Mouse (Mus musculus): ENCODE measurements around the gene Ppil4.
A peak's percentile ranks its signal among the peaks of the same experiment; 100 is the strongest.

The Ppil4 gene

DNA sequence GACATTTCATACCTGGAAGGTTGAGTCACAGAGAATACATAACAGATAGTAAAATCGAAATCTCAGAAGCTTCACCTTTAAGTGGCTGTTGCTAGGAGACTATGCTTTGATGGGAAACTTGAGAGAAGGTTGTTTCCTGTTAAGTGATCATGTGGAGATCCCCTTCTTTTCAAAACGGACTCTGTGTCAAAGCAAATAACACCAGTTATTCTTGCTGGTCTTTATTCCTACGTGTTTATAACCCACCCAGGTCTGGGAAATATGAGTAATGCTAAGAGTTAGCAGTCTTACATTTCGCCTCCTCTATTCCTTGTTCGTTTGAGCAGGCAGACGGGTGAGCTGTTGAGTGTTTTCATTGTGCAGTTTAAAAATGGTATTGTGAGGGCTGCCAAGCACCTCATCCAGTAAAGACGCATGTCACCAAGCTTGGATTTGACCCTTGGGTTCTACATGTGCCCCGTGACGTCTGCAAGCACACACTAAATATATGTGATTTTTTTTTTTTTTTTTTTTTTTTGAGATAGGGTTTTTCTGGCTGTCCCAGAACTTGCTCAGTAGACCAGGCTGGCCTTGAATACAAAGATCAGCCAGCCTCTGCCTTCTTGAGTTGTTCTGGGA, 32.1 kb downstream of the Ppil4 start:
- no peak for DNase-seq (ENCODE audit: low spot score)

DNA sequence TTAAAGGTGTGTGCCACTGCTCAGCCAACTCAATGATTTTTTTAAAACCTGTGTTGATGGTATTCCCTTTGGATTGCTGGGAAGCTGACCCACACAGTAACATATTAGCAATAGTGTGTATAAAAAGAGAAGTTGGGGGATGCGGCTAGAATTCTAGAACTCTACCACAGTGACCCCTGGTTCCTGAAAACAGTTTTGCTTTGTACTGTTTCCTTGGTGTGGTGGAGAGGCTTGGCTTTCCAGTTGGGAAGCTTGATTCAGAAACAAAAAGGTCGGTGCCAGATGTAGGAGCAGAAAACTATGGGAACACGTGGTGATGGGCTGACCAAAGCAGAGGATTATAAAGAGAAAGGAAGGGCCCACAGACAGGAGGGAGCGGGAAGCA, 32.6 kb downstream of the Ppil4 start:
- DNase-seq (ENCODE audit: low spot score) = no peak

DNA sequence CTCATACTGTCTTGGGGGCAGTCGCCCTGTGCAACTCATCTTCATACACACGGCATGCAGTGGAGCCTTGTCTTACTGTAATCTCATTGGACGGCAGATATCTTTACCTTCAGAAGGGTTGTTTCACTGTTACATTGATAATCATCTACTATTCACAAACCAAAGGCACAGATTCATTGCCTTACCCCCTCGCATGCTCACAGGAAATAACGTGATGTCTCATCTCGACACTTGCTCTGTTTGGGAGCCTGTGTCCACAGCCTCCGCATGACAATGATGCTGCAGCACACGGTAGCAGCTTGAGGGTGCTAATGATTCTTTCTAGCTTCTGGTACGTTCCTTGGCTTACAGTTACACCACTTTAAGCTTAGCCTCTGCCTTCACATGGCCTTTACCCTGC, 33.4 kb downstream of the Ppil4 start:
- DNase-seq (ENCODE audit: low spot score) = no peak

DNA sequence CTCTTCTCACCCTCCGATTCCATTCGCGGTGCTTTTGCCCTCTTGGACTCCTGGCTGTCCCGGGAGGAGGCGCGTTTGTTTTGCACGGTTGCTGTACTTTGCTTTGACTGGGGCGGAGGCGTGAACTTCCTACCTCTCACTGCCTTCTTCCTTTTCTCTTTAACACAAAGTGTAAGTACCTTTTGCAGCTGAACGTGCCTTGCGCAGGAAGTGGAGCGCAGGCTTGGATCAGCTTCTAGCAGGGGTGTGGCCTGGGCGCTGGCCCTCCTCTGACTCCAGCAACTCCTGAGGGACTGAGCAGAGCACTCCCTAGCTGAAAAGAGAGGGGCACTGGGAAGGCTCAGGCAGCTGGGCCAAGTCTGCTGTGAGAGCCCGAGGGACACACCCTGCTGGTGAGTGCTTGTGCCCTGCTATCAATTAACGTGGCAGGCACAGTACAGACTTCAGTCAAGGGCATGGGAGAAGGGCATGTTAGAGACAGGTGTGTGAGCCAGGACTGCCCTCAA, 39.5 kb downstream of the Ppil4 start, which contains the start of gene Zc3h12d:
TSS of gene Zc3h12d (plus strand) at position 300 of the 506 bp plus-strand sequence.
- DNase-seq (ENCODE audit: low spot score) = no peak

DNA sequence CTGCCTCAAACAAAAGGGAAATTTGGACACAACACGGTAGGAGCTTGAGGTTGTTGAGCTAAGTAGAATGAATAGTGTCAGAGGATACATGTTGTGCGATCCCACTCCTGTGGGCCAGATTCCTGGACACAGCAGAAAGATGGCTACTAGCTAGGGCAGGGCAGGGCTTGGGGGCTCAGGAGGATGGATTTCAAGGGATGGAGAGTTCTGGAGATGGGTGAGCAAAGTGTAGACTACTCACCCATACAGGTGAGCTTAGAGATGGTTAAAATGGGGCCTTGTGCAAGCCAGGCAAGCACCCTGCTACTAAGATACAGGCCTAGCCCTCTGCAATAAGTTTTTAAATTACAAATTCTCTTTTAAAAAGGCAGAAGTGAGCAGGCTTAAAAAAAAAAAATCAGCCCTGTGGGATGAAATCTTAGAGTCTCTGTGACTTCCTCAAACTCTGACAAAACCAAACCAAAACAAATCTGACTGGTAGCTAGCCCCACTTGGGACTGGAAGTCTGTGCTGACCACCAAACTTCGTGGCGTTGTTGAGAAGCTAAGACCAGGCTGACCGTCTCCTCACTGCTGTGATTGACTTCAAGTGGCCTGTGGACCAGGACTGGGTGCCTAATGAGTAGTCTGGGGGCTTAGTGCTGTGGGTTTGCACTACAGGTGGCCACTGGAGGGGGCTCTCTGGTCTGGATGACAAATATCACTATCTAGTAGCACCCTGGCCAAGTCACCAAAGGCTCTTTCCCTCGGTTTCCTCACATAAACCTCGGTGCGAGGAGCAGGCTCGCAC, 40.9 kb downstream of the Ppil4 start:
- no peak for DNase-seq (ENCODE audit: low spot score)

DNA sequence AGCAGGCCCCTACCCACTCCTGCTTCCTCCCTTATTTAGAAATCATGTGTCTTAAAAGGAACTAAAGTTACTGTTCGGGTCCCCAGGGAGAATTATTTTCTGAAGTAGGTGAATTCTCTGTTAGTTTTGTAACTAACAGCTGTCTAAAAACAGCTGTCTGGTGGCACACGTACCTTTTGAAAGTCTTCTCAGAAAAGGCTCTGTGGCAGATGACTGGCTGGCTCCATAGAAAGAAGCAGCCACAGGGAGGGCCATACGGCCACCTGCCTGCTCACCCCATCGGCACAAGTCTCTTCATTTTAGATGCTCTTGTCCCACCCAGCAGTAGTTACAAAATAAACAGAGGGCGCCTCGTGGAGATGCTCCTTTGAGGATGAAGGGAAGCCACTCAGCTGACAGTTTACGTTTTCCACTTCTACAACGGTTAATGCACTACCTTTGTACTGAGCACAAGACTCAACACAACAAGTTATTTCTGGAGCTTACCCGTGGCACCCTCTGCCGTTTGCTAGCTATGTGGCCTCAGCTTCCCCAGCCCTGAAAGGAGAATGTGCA, 42.1 kb downstream of the Ppil4 start:
- no peak for DNase-seq (ENCODE audit: low spot score)

DNA sequence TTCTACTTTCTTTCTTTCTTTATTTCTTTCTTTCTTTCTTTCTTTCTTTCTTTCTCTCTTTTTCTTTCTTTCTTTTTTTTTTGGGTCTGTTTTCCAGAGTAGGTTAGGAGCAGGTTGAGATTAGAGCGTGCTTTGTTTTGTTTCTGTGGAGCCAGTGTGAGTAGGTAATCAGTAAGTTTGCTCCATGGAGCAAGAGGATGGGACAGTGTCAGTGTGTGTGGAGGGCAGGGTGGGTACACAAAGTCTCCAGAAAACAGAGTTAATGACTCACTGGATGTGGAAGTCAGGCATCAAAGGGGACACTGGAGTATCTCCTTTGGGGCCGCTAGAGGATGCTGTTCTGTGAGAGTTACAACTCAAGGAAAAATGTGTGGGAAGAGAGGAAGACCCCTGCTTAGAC, 44.2 kb downstream of the Ppil4 start:
- DNase-seq (ENCODE audit: low spot score) = no peak

DNA sequence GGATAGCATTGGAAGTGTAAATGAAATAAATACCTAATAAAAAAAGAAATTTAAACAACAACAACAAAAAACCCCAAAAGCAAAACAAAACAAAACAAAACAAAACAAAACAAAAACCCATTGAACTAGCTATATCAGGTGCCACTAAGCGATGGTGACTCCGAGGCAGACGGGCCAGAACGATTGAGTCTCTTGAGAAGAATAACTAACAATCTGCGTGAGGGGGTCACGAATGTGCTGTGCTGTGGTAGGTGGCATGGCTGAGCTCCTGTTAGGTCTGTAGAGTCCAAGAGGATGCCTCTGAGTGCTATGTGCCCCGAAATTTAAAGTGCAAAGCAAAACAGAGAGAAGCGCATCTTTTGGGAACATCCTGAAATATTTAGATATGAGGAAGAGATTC, 44.8 kb downstream of the Ppil4 start:
- no peak for DNase-seq (ENCODE audit: low spot score)

DNA sequence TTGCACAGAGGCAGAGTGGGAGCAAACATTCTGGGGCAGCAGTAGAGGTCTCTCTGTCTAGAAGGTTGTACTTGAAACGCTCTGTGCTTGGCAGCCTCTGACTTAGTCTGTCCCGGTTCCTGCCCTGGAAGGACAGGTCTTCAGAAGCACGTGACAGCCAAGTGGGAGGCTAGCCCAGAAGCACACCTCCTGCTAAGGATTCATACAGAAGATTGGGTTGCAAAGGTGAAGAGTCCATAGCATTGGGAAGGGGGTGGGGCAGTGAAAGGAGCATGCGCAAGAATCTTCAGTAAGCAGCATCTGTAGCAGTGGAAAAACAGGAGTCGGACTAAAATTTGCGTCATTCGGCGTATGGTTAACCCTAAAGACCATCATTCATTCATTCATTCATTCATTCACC, 45.3 kb downstream of the Ppil4 start:
- DNase-seq (ENCODE audit: low spot score) = no peak

DNA sequence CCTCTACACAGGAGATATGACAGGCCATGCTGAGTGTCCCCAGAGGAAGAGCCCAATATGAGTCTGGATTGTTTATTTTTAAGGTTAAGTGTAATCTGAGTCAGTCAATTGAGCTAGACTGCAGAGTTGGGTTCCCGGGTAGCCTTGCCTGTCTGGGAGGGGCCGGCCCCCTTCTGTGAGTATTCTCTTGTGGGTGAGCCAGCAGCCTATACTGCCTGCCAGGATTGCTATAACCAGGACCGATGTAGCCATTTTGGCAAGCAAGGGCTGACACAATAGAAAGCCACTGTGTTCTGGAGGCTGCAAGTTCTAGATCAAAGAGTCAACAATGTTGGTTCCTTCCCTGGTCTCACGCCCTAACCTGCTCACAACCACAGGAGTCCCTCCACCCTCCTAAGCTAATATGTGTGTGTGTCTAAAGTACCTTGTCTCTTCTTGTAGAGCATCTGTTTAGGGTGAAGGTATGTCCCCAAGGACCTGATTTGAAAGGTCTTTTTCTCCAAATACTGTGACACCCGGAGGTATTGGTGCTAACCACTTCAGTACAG, 46.3 kb downstream of the Ppil4 start:
- no peak for DNase-seq (ENCODE audit: low spot score)

DNA sequence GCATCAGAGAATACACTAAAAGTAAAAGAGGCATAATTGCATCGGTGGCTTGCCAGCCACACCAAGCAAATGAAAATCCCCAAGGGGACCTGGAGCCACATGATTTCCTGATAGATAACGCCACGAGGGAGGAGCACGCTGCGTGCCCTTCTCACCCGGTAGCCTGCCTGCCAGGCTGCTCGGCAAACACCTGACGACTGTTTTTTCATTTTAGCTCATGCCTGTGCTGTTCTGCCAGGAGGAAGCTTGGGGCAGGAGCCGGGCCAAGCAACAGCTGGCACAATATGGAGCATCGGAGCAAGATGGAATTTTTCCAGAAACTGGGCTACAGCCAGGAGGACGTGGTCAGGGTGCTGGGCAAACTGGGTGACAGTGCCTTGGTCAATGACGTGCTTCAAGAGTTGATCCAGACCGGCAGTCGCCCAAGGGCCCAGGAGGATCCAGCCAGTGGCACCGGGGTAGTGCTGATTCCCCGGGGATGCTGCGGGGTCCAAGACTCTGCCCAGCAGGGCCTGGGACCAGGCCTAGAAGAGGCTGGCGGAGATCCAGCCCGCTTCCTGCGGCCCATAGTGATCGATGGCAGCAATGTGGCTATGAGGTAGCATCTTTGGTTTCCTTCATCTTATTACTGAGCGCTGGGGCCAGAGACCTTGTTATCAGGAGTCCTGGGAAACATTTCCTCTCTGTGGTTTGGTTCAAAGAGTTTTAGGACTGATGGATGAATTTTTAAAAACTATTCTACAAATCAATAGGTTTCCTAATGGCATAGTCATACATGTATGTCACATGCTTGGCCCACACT, 47.1 kb downstream of the Ppil4 start:
- DNase-seq (ENCODE audit: low spot score) = peak; percentile 76

DNA sequence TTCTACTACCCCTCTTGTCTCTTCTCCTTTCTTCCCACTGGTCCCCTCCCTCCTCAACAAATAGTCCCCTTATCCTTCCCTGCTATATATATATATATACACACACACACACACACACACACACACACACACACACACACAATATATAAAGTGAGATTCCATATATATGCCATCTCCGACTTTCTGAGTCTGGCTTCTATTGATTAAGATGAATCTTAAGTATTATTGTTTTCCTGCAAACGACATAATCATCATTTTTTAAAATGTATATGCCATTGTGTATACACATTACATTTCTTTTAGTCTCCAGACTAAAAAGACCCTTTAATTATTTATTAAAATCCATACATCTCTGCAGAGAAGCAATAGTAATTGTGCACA, 47.7 kb downstream of the Ppil4 start:
- DNase-seq (ENCODE audit: low spot score) = no peak

DNA sequence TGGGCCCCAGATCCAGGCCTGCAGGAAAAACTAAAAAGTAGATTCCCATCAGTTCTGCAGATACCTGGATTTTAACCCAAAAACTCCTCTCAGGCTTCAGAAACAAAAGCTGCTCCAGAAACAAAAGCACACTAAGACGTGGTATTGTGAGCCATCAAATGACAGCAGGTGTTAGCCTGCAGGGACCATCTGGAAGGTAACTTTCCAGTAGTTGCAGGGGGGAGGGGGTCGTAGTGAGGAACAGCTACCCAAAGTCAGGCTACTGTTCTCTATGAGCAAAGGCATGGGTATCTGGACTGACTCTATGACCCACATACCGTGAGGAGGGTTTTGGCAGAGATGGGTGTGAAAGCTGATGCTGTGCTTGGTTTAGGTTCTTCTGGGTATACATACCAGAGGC, 48.1 kb downstream of the Ppil4 start:
- DNase-seq (ENCODE audit: low spot score) = peak; percentile 16

DNA sequence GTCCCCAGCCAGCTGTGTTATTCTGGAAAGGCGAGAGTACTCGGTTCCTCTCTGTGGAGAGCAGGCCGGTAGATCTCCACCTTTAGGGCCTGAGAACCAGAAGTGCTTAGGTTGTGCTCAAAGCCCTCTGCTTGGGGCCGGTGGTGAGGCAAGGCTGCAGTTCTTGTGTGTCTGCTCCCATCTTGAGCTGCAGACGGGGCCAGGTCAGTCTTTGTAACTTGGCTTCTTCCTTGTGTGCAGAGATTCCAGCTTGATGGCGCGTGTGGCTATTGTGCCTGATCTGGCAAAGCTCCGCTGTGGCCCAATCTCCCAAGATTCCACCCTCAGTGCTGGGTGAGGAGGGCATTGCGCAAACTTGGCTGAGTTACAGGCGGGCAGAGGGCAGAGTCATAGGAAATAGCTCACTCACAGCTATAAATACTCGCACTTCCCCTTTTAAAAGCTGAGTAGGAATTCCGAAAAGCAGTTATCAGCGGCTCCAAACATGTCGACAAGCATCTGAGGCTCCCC, 48.9 kb downstream of the Ppil4 start:
- DNase-seq (ENCODE audit: low spot score) = peak; percentile 92

DNA sequence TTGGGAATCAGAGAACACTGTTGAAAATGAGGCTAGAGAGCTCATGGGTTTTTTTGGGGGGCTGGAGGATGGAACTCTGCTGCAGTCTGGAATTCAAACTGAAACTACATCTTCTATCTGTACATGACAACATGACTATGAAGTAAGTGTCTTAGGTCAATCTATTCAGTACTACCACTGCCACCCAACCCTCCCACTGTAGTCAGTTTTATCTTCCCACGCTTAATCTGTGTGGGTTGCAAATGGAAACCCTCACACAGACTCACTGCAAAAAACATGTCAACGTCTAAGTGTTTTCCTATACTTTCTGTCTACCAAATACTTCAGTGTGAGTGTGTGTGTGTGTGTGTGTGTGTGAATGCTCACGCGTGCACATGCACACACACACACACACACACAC, 50.5 kb downstream of the Ppil4 start:
- no peak for DNase-seq (ENCODE audit: low spot score)

DNA sequence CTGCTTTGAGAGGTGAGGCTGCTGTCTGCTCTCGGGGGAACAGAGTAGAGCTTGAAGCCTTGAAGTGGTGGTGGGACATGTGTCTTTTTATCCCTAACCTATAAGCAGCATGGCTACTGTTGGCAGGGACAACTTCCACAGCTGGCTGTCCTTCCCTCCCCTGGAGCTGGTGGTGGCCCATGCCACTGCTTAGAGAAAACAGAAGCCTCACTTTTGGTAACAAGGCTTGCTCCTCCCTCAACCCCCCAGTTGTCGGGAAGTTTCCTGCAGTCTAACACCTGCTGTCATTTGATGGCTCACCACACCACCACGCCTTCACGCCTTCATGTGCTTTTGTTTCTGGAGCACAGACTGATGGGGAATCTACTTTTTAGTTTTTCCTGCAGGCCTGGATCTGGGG, 51.5 kb downstream of the Ppil4 start:
- no peak for DNase-seq (ENCODE audit: low spot score)

DNA sequence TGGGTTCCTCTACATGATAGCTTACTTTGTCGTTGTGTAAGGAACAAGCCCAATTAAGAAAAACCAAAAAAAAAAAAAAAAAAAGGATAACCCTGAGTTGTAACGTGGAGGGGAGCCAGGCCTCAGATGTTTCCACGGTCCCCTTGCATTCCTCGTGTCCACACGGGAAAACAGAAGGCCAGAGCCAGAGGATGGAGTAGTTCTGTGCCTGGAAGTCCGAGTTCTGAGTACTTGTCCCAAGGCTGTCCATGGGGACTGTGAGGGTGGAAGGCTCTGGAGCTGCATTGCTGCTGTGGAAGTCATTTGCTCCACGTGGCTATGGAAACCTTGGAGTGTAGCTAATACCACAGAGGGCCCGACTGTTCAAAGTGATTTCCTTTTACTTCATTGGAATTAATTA, 52.4 kb downstream of the Ppil4 start:
- no peak for DNase-seq (ENCODE audit: low spot score)

DNA sequence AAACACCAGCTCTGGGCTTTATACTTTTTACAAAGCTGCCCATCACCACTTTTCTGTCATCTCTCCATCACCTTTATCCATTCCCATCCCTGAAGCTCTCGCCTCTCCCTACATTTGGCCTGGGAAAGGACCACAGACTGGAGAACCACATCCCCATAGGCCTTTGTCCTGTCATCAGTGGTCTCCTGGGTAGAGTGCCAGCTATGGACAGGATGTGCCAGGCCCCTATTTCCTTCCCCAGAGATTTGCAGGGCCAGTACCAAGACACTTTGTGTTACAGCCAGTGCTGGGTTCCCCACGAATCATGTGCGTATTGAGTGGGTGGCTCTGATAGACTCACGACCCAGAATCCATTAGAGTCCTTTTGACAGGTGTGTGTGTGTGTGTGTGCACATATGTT, 53.3 kb downstream of the Ppil4 start:
- DNase-seq (ENCODE audit: low spot score) = no peak

DNA sequence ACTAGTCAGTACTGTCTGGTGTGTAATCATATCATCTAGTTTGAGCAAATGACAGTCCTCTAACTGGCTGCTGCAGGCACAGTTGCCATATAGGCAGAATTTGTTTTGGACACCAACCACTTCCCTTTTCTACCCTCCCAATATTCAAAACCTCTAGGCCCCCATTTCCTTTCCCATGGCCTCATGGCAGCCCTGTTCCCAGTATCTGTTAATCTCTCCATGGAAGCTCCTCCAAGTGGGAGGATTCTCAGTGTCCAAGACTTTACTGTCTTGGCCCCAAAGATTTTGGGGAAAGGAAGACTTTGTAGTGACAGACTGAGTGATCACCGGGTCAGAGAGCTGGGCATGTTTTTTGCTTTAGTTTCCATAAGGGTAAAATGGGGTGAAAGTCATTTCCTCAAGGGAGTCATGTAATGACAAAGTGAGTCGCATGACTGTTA, 54.5 kb downstream of the Ppil4 start:
- no peak for DNase-seq (ENCODE audit: low spot score)

DNA sequence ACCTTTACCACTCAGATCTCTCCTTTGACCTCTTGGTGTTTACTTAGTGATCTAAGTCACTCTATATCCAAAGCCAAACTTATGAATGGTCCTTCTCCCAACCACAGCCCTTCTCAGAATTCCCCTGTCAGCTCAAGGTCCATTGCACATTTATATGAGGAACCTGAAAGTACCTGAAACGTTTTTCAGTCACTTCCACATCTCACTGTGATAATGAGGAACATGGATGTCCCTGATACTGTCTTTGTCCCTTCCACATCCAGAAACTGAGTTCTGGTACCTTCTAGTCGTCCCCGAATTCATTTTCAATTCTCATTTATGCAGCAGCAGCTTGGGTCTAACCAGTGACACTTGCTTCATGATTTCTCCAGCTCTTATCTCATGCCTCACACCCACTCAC, 59.2 kb downstream of the Ppil4 start:
- no peak for DNase-seq (ENCODE audit: low spot score)

DNA sequence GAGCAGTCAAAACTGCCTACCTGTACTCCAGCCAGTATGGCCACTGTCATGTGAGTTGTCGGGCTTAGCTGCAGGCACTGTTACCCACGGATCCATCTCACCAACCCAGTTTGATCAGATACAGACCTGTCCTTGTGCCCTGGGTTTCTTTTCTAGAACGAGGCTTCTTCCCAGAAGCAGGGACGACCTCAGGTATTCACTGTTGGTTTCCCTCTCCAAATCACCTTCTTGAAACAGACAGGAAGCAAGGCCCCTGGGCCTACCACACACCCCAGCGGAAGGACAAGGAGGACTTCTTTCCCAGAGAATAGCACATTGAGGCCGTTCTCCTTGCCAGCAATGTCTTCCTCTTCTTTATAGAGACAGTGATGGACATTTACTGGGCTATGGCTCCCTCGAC, 67.8 kb downstream of the Ppil4 start:
- DNase-seq (ENCODE audit: low spot score) = no peak
